Mouse (Mus musculus) cortical plate, adult 2 months (tissue): ENCODE measurements at regions not wholly inside any gene's neighbourhood (a gene's known extent, or its start where the extent isn't known, plus 50 kb on each side); places are given as distances from the start of the nearest gene placed in this dataset.

Experiments used
- CTCF ChIP-seq: fragments of 200-500 bp; IDR thresholded peaks from 2 replicates; pipeline ENCODE4 v1.5.1; 2011; ENCODE audit warnings: mild to moderate bottlenecking, control low read depth, low read length; ENCODE audit not compliant: insufficient read depth; ENCODE audit errors: extremely low read depth
- POLR2A ChIP-seq: fragments of 200-500 bp; IDR thresholded peaks from 2 replicates; pipeline ENCODE4 v1.6.1; 2011; ENCODE audit warnings: mild to moderate bottlenecking, low read length, control low read depth; ENCODE audit not compliant: insufficient read depth; ENCODE audit errors: extremely low read depth

- TF ChIP-seq CTCF (no peak), POLR2A (no peak)
These were observed 365.3 kb downstream of the Ets1 start for GRCm38 (mm10) chr9:33001165-33001949.
